Mouse (Mus musculus): ENCODE results near the gene Gucy2g. TPM values are rescaled to one million over a fixed set of nuclear protein-coding genes. Genes with fewer than 3 reads are reported as not detected.

The Gucy2g gene
- polyA plus RNA-seq, 2 experiments: 0.03 TPM; not detected in 1

- H3K36me3 ChIP-seq (replicated peaks; ENCODE audit: control insufficient read depth, insufficient read depth, low read depth): no peaks in the 10 kb centered on the region
- H3K4me2 ChIP-seq (ENCODE audit: low read depth): no peak overlapping the region
- no peak overlapping the region for H3K27ac ChIP-seq
- H3K9me3 ChIP-seq (ENCODE audit: control insufficient read depth, low read length): no peaks in the 10 kb centered on the region
- no peak overlapping the region for H3K4me3 ChIP-seq (ENCODE audit: insufficient read depth in 1 of 2, low read depth in 2 of 2, low read length in 2 of 2)
- H3K4me1 ChIP-seq (replicated peaks; ENCODE audit: control insufficient read depth in 2 of 2, insufficient read depth in 2 of 2, low read length in 1 of 2): peaks cover 0 to 3% of the 10 kb centered on the region in 2 experiments; a peak in 1 of 4 replicates
- H3K27me3 ChIP-seq (ENCODE audit: control insufficient read depth, insufficient read depth, low read length): no peaks in the 10 kb centered on the region
- ATAC-seq (ENCODE audit: insufficient read depth) (no peak), DNase-seq (ENCODE audit: low read depth in 3 of 3, low spot score in 3 of 3) (no peak)
- WGBS (ENCODE audit: insufficient replicate concordance): 24% methylated on average over 1 of the region's 1 CpGs
- TF ChIP-seq EP300 (IDR thresholded peaks at IDR 0.05; ENCODE audit: low read depth) (no peak), CTCF (IDR thresholded peaks at IDR 0.05; ENCODE audit: low read depth) (no peak)
- H3K9ac ChIP-seq (replicated peaks): no peak overlapping the region
Observed at GRCm38 (mm10) chr19:55164162-55164561, 76.9 kb downstream of the Gucy2g start.

- Histone ChIP-seq H3K4me3 (ENCODE audit: insufficient read depth in 1 of 2, low read depth in 2 of 2, low read length in 2 of 2) (no peak overlapping the region), H3K9ac (replicated peaks) (no peak overlapping the region), H3K36me3 (replicated peaks; ENCODE audit: control insufficient read depth, insufficient read depth, low read depth) (no peaks in the 10 kb centered on the region), H3K9me3 (ENCODE audit: control insufficient read depth, low read length) (no peaks in the 10 kb centered on the region), H3K4me2 (ENCODE audit: low read depth) (no peak overlapping the region), H3K27ac (no peak overlapping the region), H3K27me3 (ENCODE audit: control insufficient read depth, insufficient read depth, low read length) (no peaks in the 10 kb centered on the region), H3K4me1 (replicated peaks; ENCODE audit: control insufficient read depth in 2 of 2, insufficient read depth in 2 of 2, low read length in 1 of 2) (peaks cover 0 to 3% of the 10 kb centered on the region in 2 experiments; a peak in 1 of 4 replicates)
- 62% methylated on average over 4 of the region's 4 CpGs for WGBS (ENCODE audit: insufficient replicate concordance)
- DNase-seq (ENCODE audit: low read depth in 3 of 3, low spot score in 3 of 3): no peak
- no peak for TF ChIP-seq CTCF (IDR thresholded peaks at IDR 0.05; ENCODE audit: low read depth)
- no peak for TF ChIP-seq EP300 (IDR thresholded peaks at IDR 0.05; ENCODE audit: low read depth)
- no peak for ATAC-seq (ENCODE audit: insufficient read depth)
Observed at GRCm38 (mm10) chr19:55162271-55162670, 78.8 kb downstream of the Gucy2g start.

- H3K9me3 ChIP-seq (ENCODE audit: control insufficient read depth, low read length): no peaks in the 10 kb centered on the region
- no peaks in the 10 kb centered on the region for H3K36me3 ChIP-seq (replicated peaks; ENCODE audit: control insufficient read depth, insufficient read depth, low read depth)
- no peak overlapping the region for H3K27ac ChIP-seq
- H3K4me3 ChIP-seq (ENCODE audit: insufficient read depth in 1 of 2, low read depth in 2 of 2, low read length in 2 of 2): no peak overlapping the region
- no peak for DNase-seq (ENCODE audit: low read depth in 3 of 3, low spot score in 3 of 3)
- H3K27me3 ChIP-seq (ENCODE audit: control insufficient read depth, insufficient read depth, low read length): no peaks in the 10 kb centered on the region
- H3K9ac ChIP-seq (replicated peaks): no peak overlapping the region
- ATAC-seq (ENCODE audit: insufficient read depth): no peak
- H3K4me1 ChIP-seq (replicated peaks; ENCODE audit: control insufficient read depth in 2 of 2, insufficient read depth in 2 of 2, low read length in 1 of 2): no peaks in the 10 kb centered on the region
- H3K4me2 ChIP-seq (ENCODE audit: low read depth): no peak overlapping the region
- 55% methylated on average over 6 of the region's 6 CpGs for WGBS (ENCODE audit: insufficient replicate concordance)
- TF ChIP-seq EP300 (IDR thresholded peaks at IDR 0.05; ENCODE audit: low read depth) (no peak), CTCF (IDR thresholded peaks at IDR 0.05; ENCODE audit: low read depth) (no peak)
Observed at GRCm38 (mm10) chr19:55159826-55160225, 81.2 kb downstream of the Gucy2g start.

- WGBS (ENCODE audit: insufficient replicate concordance): 67% methylated on average over 8 of the region's 8 CpGs
- H3K9me3 ChIP-seq (ENCODE audit: control insufficient read depth, low read length): no peaks in the 10 kb centered on the region
- H3K4me3 ChIP-seq (ENCODE audit: insufficient read depth in 1 of 2, low read depth in 2 of 2, low read length in 2 of 2): no peak overlapping the region
- no peak overlapping the region for H3K4me2 ChIP-seq (ENCODE audit: low read depth)
- ATAC-seq (ENCODE audit: insufficient read depth) (no peak), DNase-seq (ENCODE audit: low read depth in 3 of 3, low spot score in 3 of 3) (no peak)
- TF ChIP-seq CTCF (IDR thresholded peaks at IDR 0.05; ENCODE audit: low read depth) (no peak), EP300 (IDR thresholded peaks at IDR 0.05; ENCODE audit: low read depth) (no peak)
- no peak overlapping the region for H3K27ac ChIP-seq
- no peak overlapping the region for H3K9ac ChIP-seq (replicated peaks)
- H3K27me3 ChIP-seq (ENCODE audit: control insufficient read depth, insufficient read depth, low read length): no peaks in the 10 kb centered on the region
- H3K4me1 ChIP-seq (replicated peaks; ENCODE audit: control insufficient read depth in 2 of 2, insufficient read depth in 2 of 2, low read length in 1 of 2): no peaks in the 10 kb centered on the region
- H3K36me3 ChIP-seq (replicated peaks; ENCODE audit: control insufficient read depth, insufficient read depth, low read depth): no peaks in the 10 kb centered on the region
Observed at GRCm38 (mm10) chr19:55158606-55159005, 82.4 kb downstream of the Gucy2g start.

GRCm38 (mm10) chr19:55157029-55157428 lies 84.0 kb downstream of the Gucy2g start:
- Histone ChIP-seq H3K4me1 (replicated peaks; ENCODE audit: control insufficient read depth in 2 of 2, insufficient read depth in 2 of 2, low read length in 1 of 2) (no peaks in the 10 kb centered on the region), H3K27ac (no peak overlapping the region), H3K27me3 (ENCODE audit: control insufficient read depth, insufficient read depth, low read length) (no peaks in the 10 kb centered on the region), H3K9ac (replicated peaks) (no peak overlapping the region), H3K4me2 (ENCODE audit: low read depth) (no peak overlapping the region), H3K9me3 (ENCODE audit: control insufficient read depth, low read length) (no peaks in the 10 kb centered on the region), H3K36me3 (replicated peaks; ENCODE audit: control insufficient read depth, insufficient read depth, low read depth) (no peaks in the 10 kb centered on the region), H3K4me3 (ENCODE audit: insufficient read depth in 1 of 2, low read depth in 2 of 2, low read length in 2 of 2) (no peak overlapping the region)
- no peak for TF ChIP-seq CTCF (IDR thresholded peaks at IDR 0.05; ENCODE audit: low read depth)
- no peak for TF ChIP-seq EP300 (IDR thresholded peaks at IDR 0.05; ENCODE audit: low read depth)
- WGBS (ENCODE audit: insufficient replicate concordance): 54% methylated on average over 7 of the region's 7 CpGs
- no peak for DNase-seq (ENCODE audit: low read depth in 3 of 3, low spot score in 3 of 3)
- no peak for ATAC-seq (ENCODE audit: insufficient read depth)
